Mouse (Mus musculus) splenic B cell, adult 2 months (primary cell): ENCODE measurements around the gene Foxn3.
A peak's percentile ranks its signal among the peaks of the same experiment; 100 is the strongest.

Experiments
- DNase-seq: peaks from one replicate; pipeline ENCODE4 v3.0.0-alpha.2; 2011; ENCODE audit warnings: low read depth, low spot score
- H3K27me3 ChIP-seq: 2 replicates; pipeline ENCODE4 v1.6.1; 2012; ENCODE audit warnings: mild to moderate bottlenecking, low read length, moderate library complexity, mixed read lengths; ENCODE audit not compliant: control insufficient read depth, poor library complexity, insufficient read depth, severe bottlenecking
- H3K36me3 ChIP-seq: 2 replicates; pipeline ENCODE4 v1.6.1; 2012; ENCODE audit warnings: mild to moderate bottlenecking, low read length, moderate library complexity, mixed read lengths; ENCODE audit not compliant: control insufficient read depth, poor library complexity, insufficient read depth, severe bottlenecking

The Foxn3 gene

DNA sequence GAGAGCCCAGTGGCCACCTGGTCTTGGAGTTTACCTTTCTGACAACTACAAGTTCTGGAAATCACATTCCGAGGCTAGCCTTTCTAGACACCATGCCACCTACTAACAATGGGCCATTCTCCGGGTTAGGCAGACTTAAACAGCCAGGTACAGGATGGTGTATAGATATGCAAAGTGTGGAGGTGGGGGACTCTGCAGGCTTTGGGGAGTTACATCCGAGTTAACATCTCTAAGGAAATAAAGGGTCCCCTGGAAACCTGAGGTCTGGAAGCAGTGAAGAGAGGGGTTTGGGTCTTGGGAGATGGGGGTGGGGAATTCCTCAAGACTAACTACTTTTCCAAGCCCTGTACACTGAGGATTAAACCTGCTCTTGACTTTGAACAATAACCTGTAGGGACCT is 150.9 kb downstream of the Foxn3 start:
- Histone ChIP-seq H3K36me3 (peaks cover 4% of the 10 kb centered on the region; the same call in 1 of the 2 replicates), H3K27me3 (no peaks in the 10 kb centered on the region)
- DNase-seq, result no peak

DNA sequence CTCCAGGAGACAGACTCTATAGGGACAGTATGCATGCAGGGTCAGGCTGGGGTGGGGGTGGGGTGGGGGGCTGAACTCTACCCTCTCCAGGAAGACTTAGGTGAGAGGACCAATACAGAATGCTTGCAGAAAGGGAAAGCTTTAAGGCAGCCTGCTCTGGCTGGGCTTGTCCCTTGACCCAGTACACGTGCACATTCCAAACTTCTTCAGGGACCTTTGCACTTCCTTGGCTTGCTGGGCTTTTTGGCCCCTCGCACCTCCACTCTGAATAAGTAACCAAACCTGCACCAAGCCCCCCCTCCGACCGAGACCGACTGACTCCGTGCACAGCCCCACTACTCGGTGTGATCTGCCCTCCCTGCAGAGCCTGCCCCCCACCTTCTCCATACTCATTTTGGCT is 151.3 kb downstream of the Foxn3 start:
- Histone ChIP-seq H3K36me3 (peaks cover 4% of the 10 kb centered on the region; the same call in 1 of the 2 replicates), H3K27me3 (no peaks in the 10 kb centered on the region)
- DNase-seq, result no peak

DNA sequence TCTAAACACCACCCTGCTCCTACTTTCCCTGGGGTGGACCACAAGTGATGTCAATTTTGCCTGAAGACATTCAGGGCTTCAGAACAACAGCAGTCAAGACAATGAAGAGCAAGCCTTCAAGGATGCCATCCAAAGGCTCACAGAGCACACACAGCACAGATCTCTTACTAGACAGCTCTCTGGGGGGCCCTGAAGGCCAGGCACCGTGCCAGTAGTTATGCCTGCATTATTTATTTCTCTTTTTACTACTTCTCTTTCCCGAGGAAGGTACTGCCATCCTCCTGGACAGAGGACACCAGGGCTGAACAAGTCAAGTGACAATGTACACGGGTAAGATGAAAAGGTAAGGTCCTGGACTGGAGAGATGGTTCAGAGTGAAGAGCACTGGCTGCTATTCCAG is 154.7 kb downstream of the Foxn3 start:
- DNase-seq, result no peak
- H3K36me3 ChIP-seq, result no peaks in the 10 kb centered on the region; the same call in 1 of the 2 replicates
- no peaks in the 10 kb centered on the region for H3K27me3 ChIP-seq

DNA sequence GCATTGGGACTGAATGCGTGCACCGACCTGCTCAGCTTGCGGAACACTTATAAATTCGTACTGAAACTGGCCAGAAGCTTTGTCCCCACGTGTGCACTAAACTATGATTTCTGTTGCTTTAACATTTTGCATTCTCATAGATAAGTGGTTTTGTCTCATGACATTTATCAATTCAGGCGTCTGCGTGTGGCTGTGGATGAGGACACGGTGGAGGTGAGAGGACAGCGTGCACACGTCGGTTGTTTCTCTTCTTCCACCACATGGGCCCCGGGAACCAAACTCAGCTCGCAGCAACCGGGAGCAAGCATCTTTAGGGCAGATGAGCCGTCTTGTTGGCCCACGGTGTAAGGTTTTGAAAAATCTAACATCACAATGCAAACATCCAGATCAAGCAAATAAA is 155.3 kb downstream of the Foxn3 start:
- no peaks in the 10 kb centered on the region for H3K27me3 ChIP-seq
- H3K36me3 ChIP-seq, result no peaks in the 10 kb centered on the region; the same call in 1 of the 2 replicates

DNA sequence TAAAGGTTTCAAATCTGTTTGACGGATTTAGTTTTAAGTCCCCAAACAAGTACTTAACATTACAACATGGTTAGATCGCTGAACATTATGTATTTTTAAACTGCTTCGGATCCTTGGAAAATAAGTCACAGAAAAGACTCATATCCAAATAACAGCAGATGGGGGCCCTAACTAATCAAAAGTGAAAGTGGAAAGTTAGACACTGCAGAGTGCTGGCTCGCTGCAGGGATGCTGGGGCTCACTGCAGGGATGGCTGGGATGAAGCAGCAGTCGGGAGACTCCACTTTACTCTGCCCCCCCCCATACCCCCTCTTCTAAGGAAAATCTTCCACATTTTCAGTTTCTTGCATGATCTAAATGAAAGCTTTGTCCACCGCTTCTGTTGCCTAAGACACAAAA is 156.1 kb downstream of the Foxn3 start:
- no peaks in the 10 kb centered on the region for H3K27me3 ChIP-seq

More for the DNA sequence above, 155.3 kb downstream of the Foxn3 start:
- no peak for DNase-seq

DNA sequence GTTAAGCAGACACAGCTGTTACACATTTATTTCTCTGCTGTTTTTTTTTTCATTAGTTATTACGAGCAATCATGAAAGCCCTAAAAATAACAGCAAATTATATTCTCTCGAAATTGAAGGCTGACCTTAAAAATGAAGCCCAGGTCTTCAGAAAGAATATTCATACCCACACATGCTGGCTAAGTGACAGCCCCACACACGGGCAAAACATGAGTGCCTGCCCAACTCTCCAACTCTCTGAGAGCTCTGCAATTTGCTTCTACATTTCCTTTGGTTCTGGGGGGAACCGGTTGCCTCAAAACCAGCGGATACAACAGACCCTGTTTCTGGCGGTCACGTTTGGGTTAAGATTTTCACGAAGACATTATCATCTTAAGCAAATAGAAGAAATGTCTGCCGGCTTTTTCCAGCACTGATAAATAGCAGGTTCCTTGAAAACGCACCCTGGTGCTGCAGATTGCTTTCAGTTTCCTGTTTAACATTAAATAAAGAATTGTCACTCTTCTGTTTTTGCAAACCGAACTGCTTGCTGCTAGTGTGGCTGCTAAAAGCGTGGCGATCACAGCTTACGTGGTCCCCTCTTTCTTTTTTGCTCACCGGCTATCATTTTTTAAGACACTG is 156.6 kb downstream of the Foxn3 start:
- DNase-seq, result peak; percentile 38
- Histone ChIP-seq H3K36me3 (no peaks in the 10 kb centered on the region), H3K27me3 (no peaks in the 10 kb centered on the region)

More for the DNA sequence above, 156.1 kb downstream of the Foxn3 start:
- no peak for DNase-seq
- H3K36me3 ChIP-seq, result no peaks in the 10 kb centered on the region

DNA sequence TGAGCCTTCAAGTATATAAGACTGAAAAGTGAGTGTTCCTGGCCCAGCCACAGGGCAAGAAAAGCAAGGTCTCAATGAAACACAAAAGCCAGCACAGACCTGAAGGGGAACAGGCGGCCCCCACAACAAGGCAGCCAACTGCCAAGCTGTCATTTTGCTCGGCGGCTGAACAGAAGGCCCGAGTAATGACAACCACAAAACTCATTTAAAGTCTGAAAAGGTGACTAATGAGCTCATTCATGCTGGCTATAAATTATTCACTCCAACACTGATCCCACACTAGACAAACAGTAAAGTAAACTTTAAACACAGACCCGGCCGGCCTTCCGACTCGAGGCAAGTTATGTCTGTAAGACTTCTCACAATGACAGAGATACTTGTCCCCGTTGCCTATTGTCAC is 157.1 kb downstream of the Foxn3 start:
- Histone ChIP-seq H3K36me3 (no peaks in the 10 kb centered on the region), H3K27me3 (no peaks in the 10 kb centered on the region)
- DNase-seq, result no peak

DNA sequence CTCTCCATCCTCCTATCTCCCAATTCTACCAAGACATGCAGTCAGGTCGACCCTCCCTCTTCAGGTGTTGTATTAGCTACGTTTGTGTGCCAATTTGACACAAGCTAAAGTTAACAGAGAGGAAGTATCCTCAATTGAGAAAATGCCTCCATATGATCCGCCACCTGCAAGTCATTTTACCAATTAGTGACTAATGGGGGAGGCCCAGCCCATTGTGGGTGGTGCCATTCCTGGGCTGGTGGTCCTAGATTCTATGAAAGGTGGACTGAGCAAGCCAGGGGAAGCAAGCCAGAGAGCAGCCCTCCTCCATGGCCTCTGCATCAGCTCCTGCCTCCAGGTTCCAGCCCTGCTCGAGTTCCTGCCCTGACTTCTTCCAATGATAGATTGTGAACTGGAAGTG is 158.0 kb downstream of the Foxn3 start:
- no peaks in the 10 kb centered on the region for H3K27me3 ChIP-seq
- DNase-seq, result no peak
- no peaks in the 10 kb centered on the region for H3K36me3 ChIP-seq

DNA sequence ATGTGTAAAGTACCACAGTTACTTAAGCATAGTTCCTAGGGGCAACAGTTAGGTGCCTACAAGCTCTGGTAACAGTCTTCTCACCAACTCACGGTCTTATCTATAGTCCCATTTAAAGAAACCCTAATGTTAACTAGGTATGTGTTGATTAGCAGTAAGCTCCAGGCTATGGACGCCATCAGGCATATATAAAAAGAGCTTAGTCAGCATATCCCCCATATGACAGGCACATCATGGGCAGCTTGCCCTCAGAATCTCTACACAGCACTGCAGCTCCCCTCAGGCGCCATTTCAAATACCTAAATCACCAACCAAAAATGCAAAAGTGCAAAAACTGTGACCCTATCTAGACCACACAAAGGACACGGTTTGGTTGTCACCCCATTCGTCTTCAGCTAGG is 160.4 kb downstream of the Foxn3 start:
- no peaks in the 10 kb centered on the region for H3K27me3 ChIP-seq
- no peaks in the 10 kb centered on the region for H3K36me3 ChIP-seq
- DNase-seq, result no peak

DNA sequence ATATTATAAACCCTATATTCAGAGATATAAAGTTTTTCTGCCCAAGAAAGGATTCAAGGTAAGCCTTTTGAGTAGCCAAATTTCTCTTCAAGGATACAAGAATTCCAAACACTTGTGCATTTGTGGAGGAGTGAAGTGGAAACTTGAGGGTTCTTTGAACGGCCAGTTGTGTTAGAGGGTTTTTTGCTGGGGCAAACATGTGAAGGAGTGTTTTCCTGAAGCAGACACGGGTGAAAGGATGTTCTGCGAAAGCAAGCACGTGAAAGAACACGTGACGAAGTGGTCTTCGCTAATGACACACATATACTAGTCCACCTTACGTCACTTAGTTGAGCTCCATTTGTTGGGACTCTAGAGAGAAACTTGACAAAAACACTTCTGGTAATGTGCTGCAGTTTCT is 162.5 kb downstream of the Foxn3 start:
- H3K36me3 ChIP-seq, result no peaks in the 10 kb centered on the region
- DNase-seq, result no peak

DNA sequence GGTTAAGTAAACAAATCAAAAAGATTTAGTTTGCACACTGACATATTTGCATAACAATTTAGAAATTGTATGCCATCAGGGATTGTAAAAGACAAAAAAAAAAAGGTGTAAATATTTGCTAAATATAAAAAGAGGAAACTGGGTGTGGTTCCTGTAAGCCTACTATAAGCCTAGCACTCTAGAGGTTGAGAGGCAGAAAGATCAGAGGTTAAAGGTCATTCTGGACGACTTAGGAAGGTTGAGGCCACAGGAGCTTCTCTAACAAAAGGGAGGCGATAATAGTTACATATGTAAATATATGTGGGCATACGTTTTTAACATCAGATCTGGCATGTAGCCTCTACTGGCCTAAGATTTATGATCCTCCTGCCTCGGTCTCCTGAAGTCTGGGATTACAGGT is 163.8 kb downstream of the Foxn3 start:
- Histone ChIP-seq H3K36me3 (no peaks in the 10 kb centered on the region; the same call in 1 of the 2 replicates), H3K27me3 (no peaks in the 10 kb centered on the region)
- DNase-seq, result peak; percentile 25

More for the DNA sequence above, 162.5 kb downstream of the Foxn3 start:
- no peaks in the 10 kb centered on the region for H3K27me3 ChIP-seq

DNA sequence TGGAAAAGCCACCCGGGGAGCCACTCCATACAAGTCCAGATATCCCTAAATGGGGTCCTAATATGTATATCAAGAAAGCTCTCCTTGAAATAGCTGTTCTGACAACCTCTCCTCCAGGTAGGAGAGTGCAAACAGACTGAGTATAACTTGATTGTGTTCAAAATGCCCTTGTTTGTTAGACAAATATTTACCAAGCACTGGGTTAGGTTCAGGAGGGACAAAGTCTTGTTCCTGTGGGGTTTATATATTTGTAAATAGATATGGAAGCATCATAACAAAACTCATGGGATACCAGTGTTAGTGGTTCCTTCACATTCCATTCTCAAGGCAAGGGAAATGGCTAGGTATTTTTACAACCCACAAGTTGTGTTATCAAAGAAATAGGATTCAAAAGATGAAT is 166.9 kb downstream of the Foxn3 start:
- no peak for DNase-seq
- no peaks in the 10 kb centered on the region for H3K27me3 ChIP-seq
- H3K36me3 ChIP-seq, result no peaks in the 10 kb centered on the region; the same call in 1 of the 2 replicates

DNA sequence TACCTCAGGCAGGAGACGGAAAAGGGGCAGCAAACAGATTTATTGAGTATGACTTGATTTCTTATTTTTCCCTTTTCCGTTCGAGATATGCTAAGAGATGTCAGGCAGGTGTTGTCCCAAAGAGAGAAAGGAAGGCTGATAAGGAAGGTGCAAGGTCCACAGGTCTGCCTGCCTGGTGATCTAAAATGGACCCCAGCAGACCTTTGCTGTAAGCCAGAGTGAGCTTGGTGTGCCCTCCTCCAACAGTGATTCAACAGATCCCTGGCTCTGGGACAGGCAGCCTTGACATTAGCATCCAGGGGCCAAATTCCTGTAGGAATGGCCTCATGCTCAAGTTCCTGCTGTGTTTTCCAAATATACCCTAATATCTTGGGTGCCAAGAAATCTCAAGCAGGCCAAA is 168.3 kb downstream of the Foxn3 start:
- DNase-seq, result no peak
- H3K27me3 ChIP-seq, result no peaks in the 10 kb centered on the region
- no peaks in the 10 kb centered on the region; the same call in 1 of the 2 replicates for H3K36me3 ChIP-seq

DNA sequence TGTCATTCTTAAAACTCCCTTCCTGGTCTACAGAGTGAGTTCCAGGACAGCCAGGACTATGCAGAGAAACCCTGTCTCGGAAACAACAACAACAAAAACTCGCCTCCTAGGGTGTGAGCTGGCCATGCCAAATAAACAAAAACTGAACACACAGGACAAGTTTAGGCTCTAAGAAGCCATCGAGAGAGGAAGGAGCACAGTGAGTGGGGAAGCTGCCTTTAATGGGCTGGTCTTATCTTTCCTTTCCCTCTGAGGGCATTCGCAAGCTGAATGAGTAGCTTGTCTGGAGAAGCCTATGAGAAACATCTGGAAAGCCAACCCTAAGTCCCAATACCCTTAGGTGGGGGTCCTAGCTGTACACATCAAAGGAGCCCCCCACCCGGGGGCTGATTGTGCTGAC is 168.7 kb downstream of the Foxn3 start:
- no peaks in the 10 kb centered on the region for H3K27me3 ChIP-seq
- no peak for DNase-seq
- H3K36me3 ChIP-seq, result no peaks in the 10 kb centered on the region; the same call in 1 of the 2 replicates

DNA sequence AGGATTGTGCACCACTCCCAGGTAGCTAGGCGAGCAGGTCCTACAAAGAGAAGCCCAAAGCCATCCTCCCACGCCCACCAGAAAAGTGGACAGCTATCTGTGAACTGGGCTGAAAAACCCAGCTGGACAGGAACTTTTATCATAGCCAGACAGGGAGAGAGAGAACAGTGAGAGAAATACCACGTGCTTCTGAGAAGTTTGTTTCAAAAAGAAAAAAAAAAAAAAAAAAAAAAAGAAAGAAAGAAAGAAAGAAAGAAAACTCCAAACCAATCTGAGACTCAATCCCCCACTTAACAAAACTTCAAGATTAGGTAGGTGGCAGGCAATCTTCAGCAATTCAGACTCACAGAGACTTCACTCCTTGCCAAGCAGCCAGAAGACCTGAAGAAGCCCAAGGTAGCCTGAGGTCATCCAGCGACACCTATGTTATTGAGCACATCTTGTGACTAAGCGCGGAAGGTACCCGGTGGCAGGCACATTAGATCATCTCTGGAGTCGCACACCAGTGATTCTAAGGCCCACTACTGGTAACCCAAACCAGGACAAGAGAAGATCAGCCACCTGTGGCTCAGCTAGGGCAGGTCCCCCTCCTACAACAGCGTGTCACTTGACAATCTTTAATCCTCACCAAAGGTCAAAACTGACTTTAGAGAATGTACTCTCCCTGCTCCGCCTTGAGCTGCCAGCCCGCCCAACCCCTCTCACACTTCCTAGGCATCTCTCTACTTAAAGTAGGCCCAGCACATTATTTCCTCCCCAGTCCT is 169.3 kb downstream of the Foxn3 start:
- Histone ChIP-seq H3K27me3 (no peaks in the 10 kb centered on the region), H3K36me3 (peaks cover 1% of the 10 kb centered on the region; the same call in 1 of the 2 replicates)
- peak; percentile 85 for DNase-seq
